Mouse (Mus musculus): ENCODE results near the gene Mpdu1.
A peak's percentile ranks its signal among the peaks of the same experiment; 100 is the strongest.
"Not testable (repeated sequence)": the region's sequence is repeated elsewhere in the genome, so short reads cannot be mapped to it uniquely, and the experiment has no call there.

Mpdu1 gene

GRCm38 (mm10) chr11:69665457-69665960 lies 3.1 kb upstream of the Mpdu1 start:
- no peak for DNase-seq (ENCODE audit: low spot score in 2 of 2)

GRCm38 (mm10) chr11:69664841-69665240 lies 2.4 kb upstream of the Mpdu1 start:
- no peak for DNase-seq (ENCODE audit: low spot score in 2 of 2)

GRCm38 (mm10) chr11:69663795-69664194 lies 1.4 kb upstream of the Mpdu1 start:
- no peak for DNase-seq (ENCODE audit: low spot score in 2 of 2)

- no peak for DNase-seq (ENCODE audit: low spot score in 2 of 2)
Observed at GRCm38 (mm10) chr11:69662967-69663671, 677 bp upstream of the Mpdu1 start.

- no peak for DNase-seq (ENCODE audit: low spot score in 2 of 2)
Observed at GRCm38 (mm10) chr11:69661221-69661881, 1.1 kb downstream of the Mpdu1 start.

- no peak for DNase-seq (ENCODE audit: low spot score in 2 of 2)
Observed at GRCm38 (mm10) chr11:69657462-69657881, 5.0 kb downstream of the Mpdu1 start.

- DNase-seq (ENCODE audit: low spot score in 2 of 2) = peak in 1 of 2 experiments; percentile 62
Observed at GRCm38 (mm10) chr11:69656617-69657461, 5.6 kb downstream of the Mpdu1 start.

GRCm38 (mm10) chr11:69656065-69656455 lies 6.4 kb downstream of the Mpdu1 start:
- peak; percentile 56 to 67 for DNase-seq (ENCODE audit: low spot score in 2 of 2)

- peak; percentile 70 to 72 for DNase-seq (ENCODE audit: low spot score in 2 of 2)
Observed at GRCm38 (mm10) chr11:69655264-69656064, 7.0 kb downstream of the Mpdu1 start, which contains the start of gene Sox15. Sox15 (plus strand) TSS chr11:69655314.

GRCm38 (mm10) chr11:69654760-69655159 lies 7.7 kb downstream of the Mpdu1 start:
- DNase-seq (ENCODE audit: low spot score in 2 of 2) = peak in 1 of 2 experiments; percentile 54

- no peak for DNase-seq (ENCODE audit: low spot score in 2 of 2)
Observed at GRCm38 (mm10) chr11:69653399-69653798, 9.0 kb downstream of the Mpdu1 start.

- DNase-seq (ENCODE audit: low spot score in 2 of 2) = no peak
Observed at GRCm38 (mm10) chr11:69645860-69646259, 16.6 kb downstream of the Mpdu1 start.

- DNase-seq (ENCODE audit: low spot score in 2 of 2) = no peak
Observed at GRCm38 (mm10) chr11:69635471-69635870, 27.0 kb downstream of the Mpdu1 start.

- DNase-seq (ENCODE audit: low spot score in 2 of 2) = no peak
Observed at GRCm38 (mm10) chr11:69633128-69633866, 29.1 kb downstream of the Mpdu1 start.

- peak; percentile 100 for DNase-seq (ENCODE audit: low spot score in 2 of 2)
Observed at GRCm38 (mm10) chr11:69632284-69633089, 30.0 kb downstream of the Mpdu1 start, which contains the start of gene Fxr2. Fxr2 (plus strand) TSS chr11:69632990.

GRCm38 (mm10) chr11:69629802-69630201 lies 32.6 kb downstream of the Mpdu1 start:
- no peak for DNase-seq (ENCODE audit: low spot score in 2 of 2)

- peak; percentile 52 to 73 for DNase-seq (ENCODE audit: low spot score in 2 of 2)
Observed at GRCm38 (mm10) chr11:69628286-69628685, 34.2 kb downstream of the Mpdu1 start.

GRCm38 (mm10) chr11:69624339-69624738 lies 38.1 kb downstream of the Mpdu1 start:
- not testable (repeated sequence) for DNase-seq (ENCODE audit: low spot score in 2 of 2)

GRCm38 (mm10) chr11:69623006-69623405 lies 39.4 kb downstream of the Mpdu1 start:
- DNase-seq (ENCODE audit: low spot score in 2 of 2) = no peak
